Mouse (Mus musculus): ENCODE measurements around the gene Alpk1. TPM values are rescaled to one million over a fixed set of nuclear protein-coding genes. Genes with fewer than 3 reads are reported as not detected.
A peak's percentile ranks its signal among the peaks of the same experiment; 100 is the strongest.

Alpk1 gene
- polyA plus RNA-seq, 1 experiment from 2014 or later, result 0.61 TPM

DNA sequence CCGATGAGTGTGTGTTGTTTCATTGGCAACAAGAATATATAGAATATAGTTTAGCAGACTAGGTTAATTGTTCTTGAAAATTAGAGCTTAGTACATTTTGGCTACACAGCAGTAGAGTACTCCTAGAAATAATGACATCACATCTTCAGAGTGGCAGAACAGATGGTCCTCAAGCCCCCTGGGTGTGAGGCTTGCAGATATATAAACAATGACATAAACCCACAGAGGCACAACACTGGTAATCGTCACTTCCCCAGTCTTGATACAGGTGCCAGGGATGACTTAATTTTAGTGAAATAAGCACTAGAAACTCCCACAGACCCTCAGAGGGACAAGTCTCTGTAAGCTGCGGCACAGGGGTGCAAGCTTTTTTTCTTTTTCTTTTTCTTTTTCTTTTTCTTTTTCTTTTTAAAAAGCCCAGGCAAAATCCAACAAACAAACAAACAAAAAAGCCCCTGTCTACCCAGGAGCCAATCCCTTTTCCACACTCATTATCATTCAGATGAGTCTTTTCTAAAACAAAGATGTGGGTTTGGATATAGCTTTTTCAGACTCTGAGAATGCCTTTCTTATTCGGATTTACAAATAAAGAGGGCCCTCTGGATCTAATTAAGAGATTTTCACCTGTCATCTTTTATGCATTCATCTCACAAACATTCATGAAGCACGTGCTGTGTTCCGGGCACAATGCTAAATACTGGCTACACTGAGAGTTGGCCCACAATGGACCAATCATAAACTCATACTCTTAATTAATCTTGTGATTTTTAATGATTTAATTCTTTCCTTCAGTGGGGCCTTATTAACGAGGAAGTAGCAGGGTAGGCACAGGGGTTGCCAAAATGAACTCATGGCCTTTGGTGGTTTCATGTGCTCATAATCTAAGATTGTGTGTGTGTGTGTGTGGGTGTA lies 128.3 kb downstream of the Alpk1 start:
- no peak for DNase-seq (ENCODE audit: low spot score)
- no peaks in the 10 kb centered on the region for H3K36me3 ChIP-seq (ENCODE audit: insufficient read depth, low read length)
- H3K27me3 ChIP-seq (ENCODE audit: insufficient read depth, low read length), result no peaks in the 10 kb centered on the region

DNA sequence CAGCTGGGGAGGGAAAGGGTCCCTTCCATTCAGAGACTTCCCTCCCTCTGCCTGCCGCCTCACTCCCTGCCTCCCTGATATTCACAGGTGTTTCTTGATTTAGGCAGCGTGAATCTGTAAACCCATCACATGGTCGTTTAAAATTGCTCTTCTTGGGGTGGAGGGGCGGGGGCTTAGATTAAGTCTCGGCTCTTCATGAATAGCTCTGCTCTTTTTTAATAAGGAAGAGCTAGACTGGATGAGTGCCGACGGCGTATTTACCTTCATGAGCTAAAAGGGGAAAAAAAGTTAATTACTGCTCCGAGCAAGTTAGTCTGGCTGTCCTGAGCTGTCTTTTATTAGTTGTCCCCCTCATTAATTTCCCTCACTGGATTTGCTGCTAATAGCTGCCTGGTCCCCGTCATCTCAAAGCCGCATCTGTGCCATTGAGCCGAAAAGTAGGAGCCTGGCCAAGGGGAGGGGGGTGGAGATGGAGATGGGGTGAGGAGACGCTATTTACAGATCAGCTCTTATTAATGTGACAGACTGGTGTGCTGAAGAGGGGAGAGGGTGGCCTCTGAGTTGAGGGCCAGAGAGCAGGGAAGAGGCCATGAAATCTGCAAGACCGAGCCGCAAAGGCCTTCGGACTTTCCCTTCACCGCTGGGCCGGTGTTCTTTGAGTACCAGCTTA lies 134.0 kb downstream of the Alpk1 start:
- Histone ChIP-seq H3K4me1 (replicated peaks; ENCODE audit: insufficient read depth, low read length) (no peaks in the 10 kb centered on the region), H3K9ac (ENCODE audit: low read depth, low read length) (no peak overlapping the region), H3K9me3 (replicated peaks; ENCODE audit: low read length) (no peaks in the 10 kb centered on the region), H3K4me3 (replicated peaks; ENCODE audit: low read depth, low read length) (no peak overlapping the region), H3K4me2 (ENCODE audit: low read length) (no peak overlapping the region), H3K36me3 (ENCODE audit: insufficient read depth, low read length) (no peaks in the 10 kb centered on the region), H3K27me3 (ENCODE audit: insufficient read depth, low read length) (peaks cover 29% of the 10 kb centered on the region), H3K27ac (no peak overlapping the region)
- WGBS, result 55% methylated on average over 18 of the region's 18 CpGs
- ATAC-seq (replicated peaks; ENCODE audit: low FRiP score, low read depth), result no peak
- DNase-seq (ENCODE audit: low spot score), result no peak
- no peak for TF ChIP-seq CTCF (IDR thresholded peaks at IDR 0.05; ENCODE audit: low read depth)

More for the DNA sequence above, 128.3 kb downstream of the Alpk1 start:
- no peaks in the 10 kb centered on the region for H3K9me3 ChIP-seq (replicated peaks; ENCODE audit: low read length)
- H3K9ac ChIP-seq (ENCODE audit: low read depth, low read length), result no peak overlapping the region
- H3K4me1 ChIP-seq (replicated peaks; ENCODE audit: insufficient read depth, low read length), result no peaks in the 10 kb centered on the region
- 64% methylated on average over 7 of the region's 7 CpGs for WGBS
- no peak for ATAC-seq (replicated peaks; ENCODE audit: low FRiP score, low read depth)
- no peak for TF ChIP-seq CTCF (IDR thresholded peaks at IDR 0.05; ENCODE audit: low read depth)
- H3K27ac ChIP-seq, result no peak overlapping the region
- H3K4me3 ChIP-seq (replicated peaks; ENCODE audit: low read depth, low read length), result no peak overlapping the region
- no peak overlapping the region for H3K4me2 ChIP-seq (ENCODE audit: low read length)

DNA sequence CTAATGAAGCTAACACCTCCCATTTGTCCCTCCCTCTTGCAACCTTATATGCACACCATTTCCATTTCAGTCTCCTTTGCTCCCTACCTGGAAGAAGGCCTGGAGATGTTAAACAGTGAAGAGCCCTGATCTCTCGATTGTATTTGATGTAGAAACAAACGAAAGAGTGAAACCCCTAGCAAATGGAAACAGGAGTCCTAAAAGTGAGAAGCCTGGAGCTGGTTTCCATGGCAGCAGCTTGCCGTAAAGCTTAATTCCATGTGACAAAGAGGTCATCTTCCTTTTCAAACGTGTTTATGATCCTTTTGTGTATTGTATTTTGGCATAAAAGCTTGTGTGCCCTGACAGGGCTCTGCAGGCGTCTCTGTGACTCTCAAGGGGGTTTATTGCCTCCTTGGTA lies 138.1 kb downstream of the Alpk1 start:
- peaks cover 59% of the 10 kb centered on the region for H3K27me3 ChIP-seq (ENCODE audit: insufficient read depth, low read length)
- no peak for TF ChIP-seq CTCF (IDR thresholded peaks at IDR 0.05; ENCODE audit: low read depth)
- no peak overlapping the region for H3K4me3 ChIP-seq (replicated peaks; ENCODE audit: low read depth, low read length)
- ATAC-seq (replicated peaks; ENCODE audit: low FRiP score, low read depth) (no peak), DNase-seq (ENCODE audit: low spot score) (no peak)
- H3K36me3 ChIP-seq (ENCODE audit: insufficient read depth, low read length), result no peaks in the 10 kb centered on the region
- no peaks in the 10 kb centered on the region for H3K9me3 ChIP-seq (replicated peaks; ENCODE audit: low read length)
- 6% methylated on average over 5 of the region's 5 CpGs for WGBS
- H3K27ac ChIP-seq, result no peak overlapping the region
- no peaks in the 10 kb centered on the region for H3K4me1 ChIP-seq (replicated peaks; ENCODE audit: insufficient read depth, low read length)
- no peak overlapping the region for H3K4me2 ChIP-seq (ENCODE audit: low read length)
- H3K9ac ChIP-seq (ENCODE audit: low read depth, low read length), result no peak overlapping the region

DNA sequence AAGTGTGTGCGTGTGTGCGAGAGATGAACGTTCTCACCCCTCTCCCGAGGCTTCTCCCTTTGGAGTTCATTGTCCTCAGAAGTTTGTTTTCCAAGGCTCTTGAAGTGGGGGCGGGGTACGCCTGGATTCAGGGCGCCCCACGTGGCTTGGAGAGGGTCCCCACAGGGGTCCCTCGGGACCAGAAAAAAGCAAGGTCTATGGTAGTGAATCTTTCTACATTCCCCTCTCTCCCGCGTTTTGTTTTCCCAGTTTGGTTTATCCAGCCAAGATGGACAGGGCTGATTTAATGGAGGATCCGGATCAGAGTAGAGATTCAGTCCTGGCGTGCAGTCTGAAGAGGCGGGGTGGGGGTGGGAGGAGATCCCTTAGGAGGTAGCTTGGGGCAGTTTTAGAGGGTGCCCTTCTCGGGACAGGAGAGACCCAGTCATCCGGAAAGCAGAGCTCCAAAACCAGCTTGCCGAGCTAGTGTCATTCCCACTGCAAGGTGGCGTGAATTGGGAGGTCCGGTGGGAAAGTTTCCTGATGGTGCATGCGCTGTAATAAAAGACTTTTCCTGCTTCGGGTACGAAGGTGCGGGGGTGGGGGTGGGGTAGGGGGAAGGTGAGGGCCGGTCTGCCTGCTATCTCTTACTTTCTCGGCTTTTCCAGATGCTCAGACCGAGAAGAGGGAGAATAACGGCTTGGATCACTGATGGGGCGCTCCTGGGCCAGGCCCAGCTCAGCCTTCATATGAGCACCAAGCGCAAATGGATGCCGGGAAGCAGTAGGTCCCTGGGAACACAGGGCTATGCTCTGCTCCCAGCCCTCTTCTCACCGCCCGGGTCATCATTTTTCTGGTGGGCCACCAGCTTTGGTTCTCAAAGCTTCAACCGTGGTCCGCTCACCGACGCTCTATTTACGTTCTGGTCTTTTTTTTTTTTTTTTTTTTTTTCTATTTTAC lies 139.3 kb downstream of the Alpk1 start:
- no peak overlapping the region for H3K9ac ChIP-seq (ENCODE audit: low read depth, low read length)
- no peak overlapping the region for H3K27ac ChIP-seq
- H3K4me1 ChIP-seq (replicated peaks; ENCODE audit: insufficient read depth, low read length), result no peaks in the 10 kb centered on the region
- 4% methylated on average over 37 of the region's 37 CpGs for WGBS
- H3K9me3 ChIP-seq (replicated peaks; ENCODE audit: low read length), result no peaks in the 10 kb centered on the region
- peak overlapping the region; percentile 27 for H3K4me2 ChIP-seq (ENCODE audit: low read length)
- peaks cover 53% of the 10 kb centered on the region for H3K27me3 ChIP-seq (ENCODE audit: insufficient read depth, low read length)
- TF ChIP-seq CTCF (IDR thresholded peaks at IDR 0.05; ENCODE audit: low read depth), result no peak
- no peaks in the 10 kb centered on the region for H3K36me3 ChIP-seq (ENCODE audit: insufficient read depth, low read length)
- DNase-seq (ENCODE audit: low spot score) (no peak), ATAC-seq (replicated peaks; ENCODE audit: low FRiP score, low read depth) (peak; percentile 52; the same call in 1 of the 2 replicates)
- no peak overlapping the region for H3K4me3 ChIP-seq (replicated peaks; ENCODE audit: low read depth, low read length)

DNA sequence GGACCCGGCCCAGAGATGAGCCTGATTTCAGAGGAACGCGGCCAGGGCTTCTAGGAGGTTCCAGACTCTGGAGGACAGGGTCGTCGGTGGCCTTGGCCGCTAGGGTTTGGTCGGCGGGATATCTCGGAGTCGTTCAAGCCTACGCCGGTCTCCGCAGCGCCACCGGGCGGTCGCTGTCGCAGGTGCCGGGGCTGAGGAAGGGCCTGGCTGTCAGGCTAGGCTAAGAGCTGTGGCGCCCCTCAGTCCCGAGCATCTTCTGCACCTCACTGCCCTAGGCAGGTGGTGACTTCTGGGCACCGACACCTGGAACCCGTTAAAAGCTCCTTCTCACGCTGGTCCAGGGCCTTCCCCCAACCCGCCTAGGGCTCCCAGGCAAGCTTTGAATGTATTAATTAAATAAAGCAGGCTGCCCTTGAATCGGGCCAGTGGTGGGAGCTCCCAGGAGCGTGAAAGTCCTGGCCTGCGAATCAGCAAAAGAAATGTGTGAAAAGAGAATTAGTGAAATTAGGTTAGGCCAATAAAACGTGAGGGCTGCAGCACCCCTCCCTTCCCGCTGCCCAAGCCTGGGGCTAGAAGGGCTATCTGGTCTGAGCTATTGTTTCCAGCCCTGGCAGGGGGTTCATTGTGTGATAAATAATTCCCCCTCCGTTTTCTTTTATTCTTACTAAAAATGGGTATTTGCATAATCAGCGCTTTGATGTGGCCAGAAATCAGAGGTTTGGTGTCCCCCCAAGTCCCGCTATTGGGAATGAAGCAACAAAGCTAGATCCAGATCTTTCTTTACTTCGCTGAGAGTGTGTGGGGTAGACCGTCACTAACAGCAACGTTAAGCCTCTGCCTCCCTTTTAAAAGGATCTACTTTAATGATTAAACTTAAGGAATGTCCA lies 140.2 kb downstream of the Alpk1 start:
- Histone ChIP-seq H3K27ac (no peak overlapping the region), H3K27me3 (ENCODE audit: insufficient read depth, low read length) (peaks cover 57% of the 10 kb centered on the region), H3K4me2 (ENCODE audit: low read length) (peak overlapping the region; percentile 27), H3K9ac (ENCODE audit: low read depth, low read length) (no peak overlapping the region), H3K4me1 (replicated peaks; ENCODE audit: insufficient read depth, low read length) (no peaks in the 10 kb centered on the region), H3K36me3 (ENCODE audit: insufficient read depth, low read length) (no peaks in the 10 kb centered on the region), H3K4me3 (replicated peaks; ENCODE audit: low read depth, low read length) (no peak overlapping the region), H3K9me3 (replicated peaks; ENCODE audit: low read length) (no peaks in the 10 kb centered on the region)
- peak; percentile 46 for ATAC-seq (replicated peaks; ENCODE audit: low FRiP score, low read depth)
- peak; percentile 60 for DNase-seq (ENCODE audit: low spot score)
- peak; percentile 66 for TF ChIP-seq CTCF (IDR thresholded peaks at IDR 0.05; ENCODE audit: low read depth)
- 1% methylated on average over 36 of the region's 36 CpGs for WGBS

Data from kidney, postnatal 0 days (tissue).